Mouse (Mus musculus) midbrain, postnatal 0 days (tissue): Measurements from ENCODE around the gene Olfr713. TPM values are rescaled to one million over a fixed set of nuclear protein-coding genes. Genes with fewer than 3 reads are reported as not detected.

Source experiments
- ATAC-seq: fragments of 200-750 bp; cut with Nextera tagmentation; 2 replicates; pipeline ENCODE4 v1.8.0; 2017; ENCODE audit warnings: moderate number of reproducible peaks, mild to moderate bottlenecking, moderate TSS enrichment, moderate library complexity; ENCODE audit not compliant: low FRiP score
- DNase-seq: peaks from one replicate; pipeline ENCODE4 v3.0.0-alpha.2; 2015; ENCODE audit warnings: low spot score
- H3K27ac ChIP-seq: fragments of 300-500 bp; sonication (generic); 2 replicates; pipeline ENCODE4 v1.5.1; 2014; ENCODE audit warnings: low read depth, mild to moderate bottlenecking, low read length, mixed read lengths
- H3K27me3 ChIP-seq: fragments of 300-500 bp; sonication (generic); 2 replicates; pipeline ENCODE4 v1.6.1; 2014; ENCODE audit warnings: low read length, control low read depth, mixed read lengths; ENCODE audit not compliant: insufficient read depth
- H3K36me3 ChIP-seq: fragments of 300-500 bp; sonication (generic); 2 replicates; pipeline ENCODE4 v1.6.1; 2014; ENCODE audit warnings: low read length, control low read depth, mixed read lengths; ENCODE audit not compliant: insufficient read depth
- H3K4me1 ChIP-seq: fragments of 300-500 bp; sonication (generic); 2 replicates; pipeline ENCODE4 v1.6.1; 2014; ENCODE audit warnings: mild to moderate bottlenecking, control low read depth, antibody characterized with exemption, low read length, mixed read lengths; ENCODE audit not compliant: insufficient read depth
- H3K4me2 ChIP-seq: fragments of 300-500 bp; sonication (generic); 2 replicates; pipeline ENCODE4 v1.6.1; 2014; ENCODE audit warnings: low read depth, mild to moderate bottlenecking, low read length, mixed read lengths; ENCODE audit not compliant: poor library complexity, severe bottlenecking
- H3K4me3 ChIP-seq: fragments of 300-500 bp; sonication (generic); 2 replicates; pipeline ENCODE4 v1.5.1; 2014; ENCODE audit warnings: low read depth, mild to moderate bottlenecking, low read length, moderate library complexity
- H3K9ac ChIP-seq: fragments of 300-500 bp; sonication (generic); replicated peaks from 2 replicates; pipeline ENCODE4 v1.6.1; 2014; ENCODE audit warnings: mild to moderate bottlenecking, low read length, moderate library complexity, mixed read lengths; ENCODE audit not compliant: poor library complexity, severe bottlenecking
- H3K9me3 ChIP-seq: fragments of 300-500 bp; sonication (generic); 2 replicates; pipeline ENCODE4 v1.6.1; 2016; ENCODE audit warnings: low read length, control low read depth
- CTCF ChIP-seq: IDR thresholded peaks from 2 replicates; pipeline ENCODE4 v1.5.1; 2016; ENCODE audit warnings: antibody characterized with exemption, mild to moderate bottlenecking
- WGBS: fragments of 180-500 bp; shearing (Covaris S2); extraction: QIAGEN DNeasy Blood & Tissue Kit; methylation state at CpG from one replicate; pipeline ENCODE4 v1.1.7; 2014; 5-methylcytosine and 5-hydroxymethylcytosine counted together
- polyA plus RNA-seq: library from polyadenylated mRNA; unstranded; fragments of >200 nt; fragmentation: Nextera tagmentation; extraction: Ambion mirVana; gene quantifications from 2 replicates; pipeline ENCODE4 v1.2.1, GENCODE M21; 2015
- total RNA-seq: library from RNA; depleted of rRNA; stranded (reverse); fragments of >200 nt; gene quantifications from 2 replicates; pipeline ENCODE4 v1.2.3, GENCODE M21; 2014; rRNA removed

Olfr713 gene
- total and polyA plus RNA-seq, 2 experiments from 2014 or later: not detected

DNA sequence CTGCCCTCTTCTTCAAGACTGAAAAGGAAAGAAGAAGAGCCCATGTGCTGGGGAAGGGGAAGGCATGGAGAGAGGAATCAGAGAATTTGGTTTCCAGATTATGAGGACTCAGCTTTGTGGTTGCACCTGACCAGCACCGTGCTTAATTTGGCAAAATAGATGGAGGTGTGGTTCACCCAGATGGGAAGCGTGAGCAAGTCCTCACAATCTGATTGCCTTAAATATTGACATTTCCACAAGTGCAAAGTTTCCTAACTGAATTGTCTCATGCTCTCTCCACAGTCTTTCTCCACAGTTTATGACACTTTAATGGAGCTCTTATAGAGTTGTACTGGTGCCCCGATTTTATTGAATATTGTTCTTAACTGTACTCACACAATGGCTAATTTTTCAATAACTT lies 12.2 kb downstream of the Olfr713 start:
- 92% methylated on average over 3 of the region's 3 CpGs for WGBS
- no peak for ATAC-seq
- H3K27me3 ChIP-seq: no peaks in the 10 kb centered on the region
- no peak overlapping the region for H3K27ac ChIP-seq
- H3K4me1 ChIP-seq: no peaks in the 10 kb centered on the region
- H3K4me2 ChIP-seq: no peak overlapping the region
- no peak overlapping the region for H3K9ac ChIP-seq
- H3K4me3 ChIP-seq: no peak overlapping the region
- H3K36me3 ChIP-seq: no peaks in the 10 kb centered on the region
- TF ChIP-seq CTCF: no peak
- H3K9me3 ChIP-seq: no peaks in the 10 kb centered on the region
- DNase-seq: no peak

DNA sequence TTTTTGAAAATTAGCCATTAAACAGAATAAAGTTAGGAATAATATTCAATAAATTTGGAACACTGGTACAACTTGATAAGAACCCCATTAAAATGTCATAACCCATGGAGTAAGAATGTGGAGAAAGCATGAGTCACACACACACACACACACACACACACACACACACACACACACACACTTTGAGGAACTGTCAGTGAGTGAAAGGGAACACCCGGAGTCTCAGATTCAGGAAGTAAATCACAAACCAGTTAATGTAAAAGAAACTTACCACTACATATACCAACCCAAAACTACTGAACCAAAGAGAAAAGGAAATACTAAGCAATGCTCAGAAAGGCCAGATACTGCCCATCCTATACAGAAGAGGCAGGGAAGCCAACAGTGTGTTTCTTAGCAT lies 13.4 kb downstream of the Olfr713 start:
- Histone ChIP-seq H3K27me3 (no peaks in the 10 kb centered on the region), H3K9me3 (no peaks in the 10 kb centered on the region), H3K4me2 (no peak overlapping the region), H3K4me3 (no peak overlapping the region), H3K9ac (no peak overlapping the region), H3K4me1 (no peaks in the 10 kb centered on the region), H3K27ac (no peak overlapping the region), H3K36me3 (no peaks in the 10 kb centered on the region)
- WGBS: 86% methylated on average over 1 of the region's 1 CpGs
- DNase-seq: no peak
- TF ChIP-seq CTCF: no peak
- no peak for ATAC-seq

- Histone ChIP-seq H3K9ac (no peak overlapping the region), H3K9me3 (no peaks in the 10 kb centered on the region), H3K4me1 (no peaks in the 10 kb centered on the region), H3K27me3 (no peaks in the 10 kb centered on the region), H3K27ac (no peak overlapping the region), H3K4me3 (no peak overlapping the region), H3K4me2 (no peak overlapping the region), H3K36me3 (no peaks in the 10 kb centered on the region)
- DNase-seq (peak; percentile 74), ATAC-seq (peak; percentile 78)
- peak; percentile 83 for TF ChIP-seq CTCF
- WGBS: 5% methylated on average over 5 of the region's 5 CpGs
These were observed 14.9 kb downstream of the Olfr713 start for GRCm38 (mm10) chr7:107045833-107046232.

GRCm38 (mm10) chr7:107047578-107047977 lies 16.6 kb downstream of the Olfr713 start:
- TF ChIP-seq CTCF: no peak
- H3K27ac ChIP-seq: no peak overlapping the region
- DNase-seq (peak; percentile 1), ATAC-seq (no peak)
- no peak overlapping the region for H3K4me3 ChIP-seq
- H3K36me3 ChIP-seq: no peaks in the 10 kb centered on the region
- WGBS: 33% methylated on average over 3 of the region's 3 CpGs
- no peaks in the 10 kb centered on the region for H3K27me3 ChIP-seq
- no peaks in the 10 kb centered on the region for H3K9me3 ChIP-seq
- H3K4me1 ChIP-seq: no peaks in the 10 kb centered on the region
- H3K4me2 ChIP-seq: no peak overlapping the region
- H3K9ac ChIP-seq: no peak overlapping the region

DNA sequence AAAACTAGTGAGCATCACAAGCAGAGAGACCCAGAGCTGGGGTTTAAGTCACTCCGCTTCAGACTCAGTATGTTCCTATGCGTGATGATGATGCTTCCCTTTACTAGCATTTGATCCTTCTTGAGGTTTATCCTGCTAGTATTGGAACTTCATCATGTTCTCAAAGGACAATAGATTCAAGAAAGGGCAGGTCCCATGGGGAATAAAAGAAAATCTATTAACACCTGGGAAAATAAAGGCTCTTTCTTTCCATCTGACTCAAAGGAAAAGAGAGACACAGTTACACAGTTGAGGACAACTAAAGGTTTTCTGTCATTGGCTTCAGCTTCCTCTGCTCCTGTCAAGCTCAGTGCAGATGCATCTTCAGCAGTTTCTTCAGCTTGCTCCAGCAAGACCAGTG lies 39.7 kb downstream of the Olfr713 start, which contains the start of gene Olfr714:
Gene Olfr714 (plus strand): TSS at position 301 of the 400 bp plus-strand sequence.
- WGBS: 89% methylated on average over 2 of the region's 2 CpGs
- H3K4me2 ChIP-seq: no peak within 1 kb of the TSS
- no peaks in the 10 kb centered on the region for H3K4me1 ChIP-seq
- TF ChIP-seq CTCF: no peak
- no peaks in the 10 kb centered on the region for H3K36me3 ChIP-seq
- H3K27ac ChIP-seq: no peak within 1 kb of the TSS
- no peaks in the 10 kb centered on the region for H3K27me3 ChIP-seq
- ATAC-seq (no peak), DNase-seq (no peak)
- no peak within 1 kb of the TSS for H3K9ac ChIP-seq
- no peak within 1 kb of the TSS for H3K4me3 ChIP-seq
- H3K9me3 ChIP-seq: no peaks in the 10 kb centered on the region

Other genes starting within 250 kb of the Olfr713 start
- gene Olfr699, start 238.0 kb upstream of the Olfr713 start, total RNA-seq: not detected in 2 replicates
- gene Olfr699, start 238.0 kb upstream of the Olfr713 start, polyA plus RNA-seq: not detected in 2 replicates
- gene Olfr700, start 222.3 kb upstream of the Olfr713 start, total RNA-seq: not detected in 2 replicates
- gene Olfr700, start 222.3 kb upstream of the Olfr713 start, polyA plus RNA-seq: not detected in 2 replicates
- not detected in 2 replicates for gene Olfr701, start 217.0 kb upstream of the Olfr713 start, total RNA-seq
- not detected in 2 replicates for gene Olfr701, start 217.0 kb upstream of the Olfr713 start, polyA plus RNA-seq
- not detected in 2 replicates for gene Olfr702, start 197.3 kb upstream of the Olfr713 start, total RNA-seq
- not detected in 2 replicates for gene Olfr702, start 197.3 kb upstream of the Olfr713 start, polyA plus RNA-seq
- not detected in 2 replicates for gene Olfr703, start 187.8 kb upstream of the Olfr713 start, total RNA-seq
- gene Olfr703, start 187.8 kb upstream of the Olfr713 start, polyA plus RNA-seq: not detected in 2 replicates
- gene Olfr704, start 168.0 kb upstream of the Olfr713 start, total RNA-seq: not detected in 2 replicates
- not detected in 2 replicates for gene Olfr704, start 168.0 kb upstream of the Olfr713 start, polyA plus RNA-seq
- gene Olfr705, start 154.3 kb upstream of the Olfr713 start, total RNA-seq: not detected in 2 replicates
- not detected in 2 replicates for gene Olfr705, start 154.3 kb upstream of the Olfr713 start, polyA plus RNA-seq
- gene Olfr706, start 143.0 kb upstream of the Olfr713 start, total RNA-seq: not detected in 2 replicates
- not detected in 2 replicates for gene Olfr706, start 143.0 kb upstream of the Olfr713 start, polyA plus RNA-seq
- not detected in 2 replicates for gene Olfr707, start 129.9 kb upstream of the Olfr713 start, total RNA-seq
- gene Olfr707, start 129.9 kb upstream of the Olfr713 start, polyA plus RNA-seq: not detected in 2 replicates
- not detected in 2 replicates for gene Olfr1532-ps1, start 123.2 kb upstream of the Olfr713 start, total RNA-seq
- not detected in 2 replicates for gene Olfr1532-ps1, start 123.2 kb upstream of the Olfr713 start, polyA plus RNA-seq
- not detected in 2 replicates for gene Olfr709-ps1, start 99.0 kb upstream of the Olfr713 start, total RNA-seq
- not detected in 2 replicates for gene Olfr709-ps1, start 99.0 kb upstream of the Olfr713 start, polyA plus RNA-seq
- not detected in 2 replicates for gene Olfr710, start 82.9 kb upstream of the Olfr713 start, total RNA-seq
- not detected in 2 replicates for gene Olfr710, start 82.9 kb upstream of the Olfr713 start, polyA plus RNA-seq
- gene Olfr6, start 67.2 kb upstream of the Olfr713 start, total RNA-seq: not detected in 2 replicates
- gene Olfr6, start 67.2 kb upstream of the Olfr713 start, polyA plus RNA-seq: not detected in 2 replicates
- not detected in 2 replicates for gene Olfr711, start 55.7 kb upstream of the Olfr713 start, total RNA-seq
- not detected in 2 replicates for gene Olfr711, start 55.7 kb upstream of the Olfr713 start, polyA plus RNA-seq
- gene Olfr2, start 25.1 kb upstream of the Olfr713 start, total RNA-seq: not detected in 2 replicates
- gene Olfr2, start 25.1 kb upstream of the Olfr713 start, polyA plus RNA-seq: not detected in 2 replicates
- gene Olfr714, start 39.8 kb downstream of the Olfr713 start, total RNA-seq: not detected in 2 replicates
- not detected in 2 replicates for gene Olfr714, start 39.8 kb downstream of the Olfr713 start, polyA plus RNA-seq
- not detected in 2 replicates for gene Olfr17, start 62.0 kb downstream of the Olfr713 start, total RNA-seq
- gene Olfr17, start 62.0 kb downstream of the Olfr713 start, polyA plus RNA-seq: not detected in 2 replicates
- not detected in 2 replicates for gene Olfr715b, start 79.2 kb downstream of the Olfr713 start, total RNA-seq
- not detected in 2 replicates for gene Olfr715b, start 79.2 kb downstream of the Olfr713 start, polyA plus RNA-seq
- gene Olfr715, start 99.9 kb downstream of the Olfr713 start, total RNA-seq: not detected in 2 replicates
- not detected in 2 replicates for gene Olfr715, start 99.9 kb downstream of the Olfr713 start, polyA plus RNA-seq
- not detected in 2 replicates for gene Olfr716, start 107.2 kb downstream of the Olfr713 start, total RNA-seq
- not detected in 2 replicates for gene Olfr716, start 107.2 kb downstream of the Olfr713 start, polyA plus RNA-seq
- gene Nlrp14, start 135.8 kb downstream of the Olfr713 start, total RNA-seq: not detected in 2 replicates
- not detected in 2 replicates for gene Nlrp14, start 135.8 kb downstream of the Olfr713 start, polyA plus RNA-seq
- not detected in 2 replicates for gene Rbmxl2, start 178.3 kb downstream of the Olfr713 start, total RNA-seq
- gene Rbmxl2, start 178.3 kb downstream of the Olfr713 start, polyA plus RNA-seq: not detected in 2 replicates